Mouse (Mus musculus): Measurements from ENCODE around the gene Sfi1. TPM values are rescaled to one million over a fixed set of nuclear protein-coding genes. Genes with fewer than 3 reads are reported as not detected.
"Not testable (repeated sequence)": the region's sequence is repeated elsewhere in the genome, so short reads cannot be mapped to it uniquely, and the experiment has no call there.

The Sfi1 gene
- polyA plus RNA-seq, 1 experiment from 2014 or later = 20.6 TPM

DNA sequence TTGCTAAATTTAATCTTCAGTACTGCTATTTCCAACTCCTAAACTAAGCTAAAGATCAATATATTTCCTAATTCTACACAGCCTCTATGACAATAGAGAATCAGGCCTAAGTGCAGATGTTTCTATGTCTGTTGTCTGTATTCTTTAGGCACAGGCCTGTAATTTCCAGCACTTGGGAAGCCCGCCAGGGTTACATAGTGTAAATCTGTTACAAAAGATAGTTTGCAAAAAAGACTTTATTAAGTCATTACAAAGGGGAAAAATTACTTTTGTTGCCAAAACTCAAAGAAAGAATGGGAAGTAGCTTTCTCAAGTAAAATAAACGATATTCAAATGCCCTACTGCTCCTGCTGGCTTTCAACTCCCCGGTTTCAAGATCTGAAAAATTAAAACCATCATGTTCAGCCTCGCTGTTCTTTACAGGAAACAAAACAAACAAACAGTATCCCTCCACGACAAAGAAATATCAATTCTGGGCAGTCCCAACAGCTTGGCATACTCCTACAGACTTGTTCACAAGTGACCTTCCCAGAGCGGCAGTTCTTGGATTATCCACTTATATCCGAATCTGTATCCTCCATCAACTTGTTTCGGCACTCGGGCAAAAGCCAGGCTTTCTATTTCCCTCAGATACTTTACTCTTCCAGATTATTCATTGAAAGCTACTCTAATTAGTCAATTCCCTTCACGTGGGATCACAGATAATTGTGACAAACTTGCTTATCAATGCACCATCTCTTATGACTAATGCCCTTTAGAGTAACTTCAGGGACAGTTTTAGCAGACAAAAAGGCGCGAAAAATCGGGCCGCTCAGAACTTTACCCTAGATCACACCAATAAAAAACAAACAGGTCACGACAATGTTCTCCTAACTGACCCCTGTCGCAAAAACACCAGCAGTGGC lies 8.3 kb upstream of the Sfi1 start:
- ATAC-seq (replicated peaks) = no peak
- Histone ChIP-seq H3K36me3 (replicated peaks) (peaks cover 4% of the 10 kb centered on the region; the same call in 1 of the 2 replicates), H3K27me3 (replicated peaks) (no peaks in the 10 kb centered on the region), H3K27ac (peak overlapping the region; percentile 73), H3K9ac (no peak overlapping the region), H3K4me3 (peak overlapping the region; percentile 38), H3K4me2 (peak overlapping the region; percentile 26), H3K9me3 (no peaks in the 10 kb centered on the region), H3K4me1 (peaks cover 12% of the 10 kb centered on the region; the same call in 1 of the 2 replicates)
- WGBS = 9% methylated on average over 16 of the region's 16 CpGs

DNA sequence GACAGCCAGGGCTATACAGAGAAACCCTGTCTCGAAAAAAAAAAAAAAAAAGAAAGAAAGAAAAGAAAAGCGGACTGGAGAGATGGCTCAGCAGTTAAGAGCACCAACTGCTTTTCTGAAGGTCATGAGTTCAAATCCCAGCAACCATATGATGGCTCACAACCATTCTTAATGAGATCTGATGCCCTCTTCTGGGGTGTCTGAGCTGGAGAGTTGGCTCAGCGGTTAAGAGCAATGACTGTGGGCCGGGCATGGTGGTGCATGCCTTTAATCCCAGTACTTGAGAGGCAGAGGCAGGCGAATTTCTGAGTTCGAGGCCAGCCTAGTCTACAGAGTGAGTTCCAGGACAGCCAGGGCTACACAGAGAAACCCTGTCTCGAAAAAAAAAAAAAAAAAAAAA lies 7.4 kb upstream of the Sfi1 start:
- H3K36me3 ChIP-seq (replicated peaks); H3K9me3 ChIP-seq; H3K4me2 ChIP-seq; H3K4me3 ChIP-seq; ATAC-seq (replicated peaks); H3K9ac ChIP-seq; H3K27me3 ChIP-seq (replicated peaks); H3K27ac ChIP-seq: not testable (repeated sequence)
- 86% methylated on average over 7 of the region's 7 CpGs for WGBS
- peaks cover 12% of the 10 kb centered on the region; the same call in 1 of the 2 replicates for H3K4me1 ChIP-seq

- WGBS = 79% methylated on average over 1 of the region's 1 CpGs
- H3K4me1 ChIP-seq; H3K27ac ChIP-seq; H3K9ac ChIP-seq; H3K27me3 ChIP-seq (replicated peaks); H3K4me3 ChIP-seq; ATAC-seq (replicated peaks); H3K36me3 ChIP-seq (replicated peaks); H3K4me2 ChIP-seq: not testable (repeated sequence)
- H3K9me3 ChIP-seq = peaks cover 11% of the 10 kb centered on the region
Observed at GRCm38 (mm10) chr11:3182707-3183106, 10.6 kb downstream of the Sfi1 start.

GRCm38 (mm10) chr11:3181971-3182370 lies 11.3 kb downstream of the Sfi1 start:
- ATAC-seq (replicated peaks); H3K27me3 ChIP-seq (replicated peaks); H3K27ac ChIP-seq; H3K4me1 ChIP-seq; H3K36me3 ChIP-seq (replicated peaks); H3K4me2 ChIP-seq; H3K4me3 ChIP-seq; H3K9ac ChIP-seq: not testable (repeated sequence)
- H3K9me3 ChIP-seq = peaks cover 11% of the 10 kb centered on the region
- 20% methylated on average over 1 of the region's 1 CpGs for WGBS

GRCm38 (mm10) chr11:3181250-3181649 lies 12.0 kb downstream of the Sfi1 start:
- 58% methylated on average over 4 of the region's 4 CpGs for WGBS
- not testable (repeated sequence) for ATAC-seq (replicated peaks)

GRCm38 (mm10) chr11:3180510-3181160 lies 12.6 kb downstream of the Sfi1 start:
- not testable (repeated sequence) for H3K9ac ChIP-seq; H3K4me2 ChIP-seq; H3K4me1 ChIP-seq; H3K36me3 ChIP-seq (replicated peaks); H3K4me3 ChIP-seq; ATAC-seq (replicated peaks); H3K27ac ChIP-seq; H3K27me3 ChIP-seq (replicated peaks)
- WGBS = 79% methylated on average over 6 of the region's 6 CpGs
- H3K9me3 ChIP-seq = peaks cover 11% of the 10 kb centered on the region

More at GRCm38 (mm10) chr11:3181250-3181649, 12.0 kb downstream of the Sfi1 start:
- H3K4me1 ChIP-seq; H3K4me3 ChIP-seq; H3K27ac ChIP-seq; H3K9ac ChIP-seq; H3K27me3 ChIP-seq (replicated peaks); H3K36me3 ChIP-seq (replicated peaks); H3K4me2 ChIP-seq: not testable (repeated sequence)
- H3K9me3 ChIP-seq = peaks cover 11% of the 10 kb centered on the region

DNA sequence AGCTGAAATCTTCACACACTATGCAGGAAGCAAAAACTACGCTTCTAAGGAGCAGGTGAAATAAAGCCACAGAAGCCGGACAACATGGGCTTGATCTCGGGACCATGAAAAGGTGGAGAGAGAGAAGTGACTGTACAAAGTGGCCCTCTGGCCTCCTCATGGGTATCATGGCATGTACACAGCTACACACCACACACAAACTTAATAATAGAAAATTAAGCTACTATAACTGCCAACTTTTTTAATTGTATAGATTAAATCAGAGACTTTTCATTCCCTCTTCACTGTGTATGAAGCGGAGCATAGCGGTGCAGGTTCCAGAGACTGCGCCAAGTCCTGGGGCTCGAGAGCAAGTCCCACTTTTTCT lies 13.6 kb downstream of the Sfi1 start:
- not testable (repeated sequence) for H3K4me2 ChIP-seq; H3K36me3 ChIP-seq (replicated peaks)

DNA sequence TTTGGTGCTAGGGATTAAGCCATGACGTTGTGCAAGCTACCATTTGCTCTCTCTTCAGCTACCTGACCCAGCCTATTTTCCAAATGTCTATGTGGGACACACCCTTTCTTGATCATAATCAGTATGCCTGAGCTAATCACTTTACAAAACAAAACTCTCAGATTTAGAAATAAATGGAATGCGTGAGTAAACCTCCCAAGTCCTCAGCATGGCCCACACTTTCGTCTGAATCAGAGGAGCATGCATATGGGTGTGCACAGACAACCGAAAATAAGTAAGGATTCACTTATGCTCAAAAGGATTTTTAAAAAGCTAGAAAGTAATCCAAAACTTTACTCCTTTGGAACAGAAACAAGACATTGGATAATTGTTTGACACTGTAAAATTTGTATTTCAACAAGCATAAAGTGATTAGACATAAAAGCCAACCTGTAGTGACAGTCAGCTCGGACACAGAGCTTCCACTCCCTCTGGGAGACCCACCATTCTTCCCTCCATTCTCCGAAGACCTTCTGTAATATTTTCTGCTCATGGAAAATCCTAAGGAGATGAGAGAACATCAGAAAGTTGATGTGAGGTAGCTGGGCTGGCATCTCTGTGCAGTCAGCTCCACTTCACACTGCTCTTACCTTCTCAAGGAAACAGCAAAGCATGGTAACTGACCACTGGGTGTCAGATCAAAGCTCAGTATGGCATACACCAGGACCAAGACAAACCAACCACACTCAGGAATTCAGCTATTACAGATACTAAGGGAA lies 14.1 kb downstream of the Sfi1 start:
- H3K9me3 ChIP-seq = peaks cover 11% of the 10 kb centered on the region
- 87% methylated on average over 6 of the region's 6 CpGs for WGBS
- H3K27me3 ChIP-seq (replicated peaks); H3K4me3 ChIP-seq; H3K27ac ChIP-seq; ATAC-seq (replicated peaks); H3K36me3 ChIP-seq (replicated peaks); H3K9ac ChIP-seq; H3K4me1 ChIP-seq; H3K4me2 ChIP-seq: not testable (repeated sequence)

More for the DNA sequence above, 13.6 kb downstream of the Sfi1 start:
- WGBS = 82% methylated on average over 7 of the region's 7 CpGs
- H3K4me3 ChIP-seq; ATAC-seq (replicated peaks); H3K27me3 ChIP-seq (replicated peaks); H3K27ac ChIP-seq; H3K9ac ChIP-seq; H3K4me1 ChIP-seq: not testable (repeated sequence)
- H3K9me3 ChIP-seq = peaks cover 11% of the 10 kb centered on the region

DNA sequence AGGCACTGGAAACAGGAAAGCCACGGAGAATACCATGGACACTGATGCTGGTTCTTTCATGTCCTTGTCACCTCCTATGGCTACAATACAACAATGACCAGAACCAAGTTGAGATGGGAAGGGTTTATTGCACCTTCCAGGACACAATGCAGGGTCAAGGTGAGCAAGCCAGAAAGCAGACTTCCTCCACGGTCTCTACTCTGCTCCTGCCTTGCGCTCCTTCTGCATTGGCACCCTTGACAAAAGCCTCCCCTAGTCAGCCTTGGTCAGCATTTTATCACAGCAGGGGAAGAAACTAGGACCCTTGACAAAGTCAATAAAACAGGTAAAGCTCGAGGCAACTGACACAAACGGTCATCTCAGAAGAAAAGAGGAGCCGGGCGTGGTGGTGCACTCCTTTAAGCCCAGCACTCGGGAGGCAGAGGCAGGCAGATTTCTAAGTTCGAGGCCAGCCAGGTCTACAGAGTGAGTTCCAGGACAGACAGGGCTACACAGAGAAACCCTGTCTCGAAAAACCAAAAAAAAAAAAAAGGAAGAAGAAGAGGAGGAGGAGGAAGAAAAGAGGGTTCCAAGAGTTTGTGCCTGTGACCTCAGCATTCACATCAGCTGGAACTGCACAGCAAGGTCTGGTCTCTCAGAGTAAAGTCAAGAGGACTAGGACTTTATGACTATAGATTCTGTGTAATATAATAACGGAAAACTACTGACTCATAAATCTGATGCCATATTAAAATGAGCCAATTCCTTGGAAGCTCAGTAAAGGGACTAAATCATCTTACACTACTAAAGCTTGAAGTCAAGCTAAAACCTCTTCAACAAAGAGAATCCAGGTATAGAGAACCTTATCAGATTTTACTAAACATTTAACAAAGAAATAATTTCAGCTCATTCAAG lies 19.6 kb downstream of the Sfi1 start:
- not testable (repeated sequence) for H3K36me3 ChIP-seq (replicated peaks); H3K9ac ChIP-seq; H3K4me2 ChIP-seq; H3K4me3 ChIP-seq; H3K4me1 ChIP-seq; H3K27me3 ChIP-seq (replicated peaks); H3K27ac ChIP-seq
- WGBS = 85% methylated on average over 11 of the region's 11 CpGs
- peak; percentile 49; the same call in 1 of the 2 replicates for ATAC-seq (replicated peaks)
- peaks cover 14% of the 10 kb centered on the region for H3K9me3 ChIP-seq

- not testable (repeated sequence) for H3K4me3 ChIP-seq; H3K36me3 ChIP-seq (replicated peaks); H3K27me3 ChIP-seq (replicated peaks); ATAC-seq (replicated peaks); H3K9ac ChIP-seq; H3K4me1 ChIP-seq; H3K4me2 ChIP-seq; H3K27ac ChIP-seq
- WGBS = 68% methylated on average over 6 of the region's 6 CpGs
- H3K9me3 ChIP-seq = peaks cover 17% of the 10 kb centered on the region
Observed at GRCm38 (mm10) chr11:3172526-3172925, 20.7 kb downstream of the Sfi1 start.

DNA sequence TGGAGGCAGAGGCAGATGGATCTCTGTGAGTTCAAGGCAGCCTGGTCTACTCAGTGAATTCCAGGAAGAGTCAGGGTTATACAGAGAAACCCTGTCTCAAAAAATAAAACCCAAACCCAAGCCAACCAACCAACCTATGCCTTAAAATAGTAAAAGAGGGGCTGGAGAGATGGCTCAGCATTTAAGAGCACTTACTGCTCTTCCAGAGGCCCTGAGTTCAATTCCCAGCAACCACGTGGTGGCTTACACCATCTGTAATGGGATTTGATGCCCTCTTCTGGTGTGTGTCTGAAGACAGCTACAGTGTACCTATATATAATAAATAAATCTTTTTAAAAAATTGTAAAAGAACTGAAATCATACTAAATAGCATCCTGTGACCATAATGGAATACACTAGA lies 21.3 kb downstream of the Sfi1 start:
- ATAC-seq (replicated peaks); H3K4me1 ChIP-seq; H3K4me3 ChIP-seq; H3K36me3 ChIP-seq (replicated peaks); H3K9ac ChIP-seq; H3K27ac ChIP-seq; H3K27me3 ChIP-seq (replicated peaks); H3K4me2 ChIP-seq: not testable (repeated sequence)
- whole genome bisulfite sequencing = 73% methylated on average over 1 of the region's 1 CpGs
- H3K9me3 ChIP-seq = peaks cover 17% of the 10 kb centered on the region

Measured in midbrain, embryonic 15.5 days (tissue).